Mouse (Mus musculus) liver, embryonic 11.5 days (tissue): ENCODE measurements around the gene Bcl11b. TPM values are rescaled to one million over a fixed set of nuclear protein-coding genes. Genes with fewer than 3 reads are reported as not detected.

Experiments used
- ATAC-seq: fragments of 200-750 bp; cut with Nextera tagmentation; replicated peaks from 2 replicates; pipeline ENCODE4 v1.8.0; 2017; ENCODE audit warnings: moderate number of reproducible peaks, mild to moderate bottlenecking, moderate TSS enrichment, moderate library complexity; ENCODE audit not compliant: low FRiP score
- DNase-seq: peaks from one replicate; pipeline ENCODE4 v3.0.0-alpha.2; 2017; ENCODE audit warnings: low spot score
- H3K27ac ChIP-seq: fragments of 300-500 bp; sonication (generic); 2 replicates; pipeline ENCODE4 v1.5.1; 2014; ENCODE audit warnings: mild to moderate bottlenecking, low read depth, low read length, control low read depth
- H3K27me3 ChIP-seq: fragments of 300-500 bp; sonication (generic); replicated peaks from 2 replicates; pipeline ENCODE4 v1.6.1; 2014; ENCODE audit warnings: low read length, mixed read lengths; ENCODE audit not compliant: control insufficient read depth, insufficient read depth
- H3K36me3 ChIP-seq: fragments of 300-500 bp; sonication (generic); 2 replicates; pipeline ENCODE4 v1.6.1; 2014; ENCODE audit warnings: mild to moderate bottlenecking, low read length, moderate library complexity, mixed read lengths; ENCODE audit not compliant: control insufficient read depth, insufficient read depth
- H3K4me1 ChIP-seq: fragments of 300-500 bp; sonication (generic); replicated peaks from 2 replicates; pipeline ENCODE4 v1.6.1; 2014; ENCODE audit warnings: low read length, mixed read lengths; ENCODE audit not compliant: control insufficient read depth, insufficient read depth
- H3K4me2 ChIP-seq: fragments of 300-500 bp; sonication (generic); 2 replicates; pipeline ENCODE4 v1.6.1; 2014; ENCODE audit warnings: mild to moderate bottlenecking, control low read depth, moderate library complexity
- H3K4me3 ChIP-seq: fragments of 300-500 bp; sonication (generic); 2 replicates; pipeline ENCODE4 v1.5.1; 2014; ENCODE audit warnings: low read depth, low read length, control low read depth
- H3K9ac ChIP-seq: fragments of 300-500 bp; sonication (generic); 2 replicates; pipeline ENCODE4 v1.6.1; 2014; ENCODE audit warnings: low read depth, low read length, control low read depth
- H3K9me3 ChIP-seq: fragments of 300-500 bp; sonication (generic); 2 replicates; pipeline ENCODE4 v1.6.1; 2016; ENCODE audit warnings: low read length, inconsistent platforms, mixed read lengths; ENCODE audit not compliant: control insufficient read depth
- WGBS: fragments of 180-500 bp; shearing (Covaris S2); extraction: QIAGEN DNeasy Blood & Tissue Kit; methylation state at CpG from one replicate; pipeline ENCODE4 v1.1.7; 2014; 5-methylcytosine and 5-hydroxymethylcytosine counted together
- polyA plus RNA-seq: library from polyadenylated mRNA; unstranded; fragments of >200 nt; fragmentation: Nextera tagmentation; extraction: Ambion mirVana; gene quantifications from 2 replicates; pipeline ENCODE4 v1.2.1, GENCODE M21; 2014

The Bcl11b gene
- polyA plus RNA-seq, 1 experiment from 2014 or later = 0.90 TPM

DNA sequence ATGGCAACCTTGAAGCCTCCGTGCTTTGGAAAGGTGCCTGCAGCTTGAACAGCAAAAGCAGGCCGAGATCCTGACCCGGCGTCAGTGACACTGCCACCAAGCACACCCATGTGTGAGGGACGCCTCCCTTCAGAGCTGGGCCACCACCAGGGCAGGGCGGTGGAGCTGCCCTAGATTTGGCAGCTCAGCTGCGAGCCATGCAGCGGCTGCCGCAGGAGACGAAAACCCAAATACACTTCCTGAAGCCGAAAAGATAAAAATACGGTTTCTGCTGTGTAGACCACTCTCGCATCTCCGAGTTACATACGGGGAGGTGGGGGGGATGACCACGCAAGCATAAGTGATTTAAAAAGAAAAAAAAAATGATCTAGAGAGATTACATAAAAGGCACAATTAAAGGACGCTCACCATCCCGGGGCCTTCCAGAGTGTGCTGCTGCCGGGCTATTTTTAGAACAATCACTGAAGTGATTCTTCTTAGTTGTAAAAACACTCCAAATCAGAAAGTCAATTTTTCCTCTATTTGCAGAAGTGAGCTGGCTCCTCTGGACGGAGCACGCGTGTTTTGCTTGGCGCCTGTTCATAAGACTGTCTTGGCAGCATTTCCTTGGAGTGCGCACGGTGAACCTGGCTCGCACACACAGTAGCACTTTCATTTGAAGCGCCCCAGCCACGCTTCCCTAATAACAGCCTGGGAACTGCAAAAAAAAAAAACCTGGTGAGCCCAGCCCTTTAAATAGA is 72.6 kb downstream of the Bcl11b start:
- DNase-seq = no peak
- H3K4me3 ChIP-seq = no peak overlapping the region
- no peaks in the 10 kb centered on the region for H3K4me1 ChIP-seq
- WGBS = 70% methylated on average over 28 of the region's 28 CpGs
- no peaks in the 10 kb centered on the region for H3K9me3 ChIP-seq
- H3K36me3 ChIP-seq = no peaks in the 10 kb centered on the region
- no peak overlapping the region for H3K9ac ChIP-seq
- no peaks in the 10 kb centered on the region for H3K27me3 ChIP-seq
- no peak for ATAC-seq
- H3K4me2 ChIP-seq = no peak overlapping the region
- H3K27ac ChIP-seq = no peak overlapping the region

GRCm38 (mm10) chr12:107928905-107929304 is 74.5 kb downstream of the Bcl11b start:
- Histone ChIP-seq H3K4me3 (no peak overlapping the region), H3K4me1 (no peaks in the 10 kb centered on the region), H3K27ac (no peak overlapping the region), H3K9me3 (no peaks in the 10 kb centered on the region), H3K27me3 (no peaks in the 10 kb centered on the region), H3K36me3 (no peaks in the 10 kb centered on the region), H3K9ac (no peak overlapping the region), H3K4me2 (no peak overlapping the region)
- 83% methylated on average over 7 of the region's 7 CpGs for WGBS
- ATAC-seq (no peak), DNase-seq (no peak)

- no peak overlapping the region for H3K4me2 ChIP-seq
- no peaks in the 10 kb centered on the region for H3K27me3 ChIP-seq
- H3K27ac ChIP-seq = no peak overlapping the region
- 77% methylated on average over 15 of the region's 15 CpGs for WGBS
- no peaks in the 10 kb centered on the region for H3K9me3 ChIP-seq
- H3K36me3 ChIP-seq = no peaks in the 10 kb centered on the region
- H3K9ac ChIP-seq = no peak overlapping the region
- no peak overlapping the region for H3K4me3 ChIP-seq
- ATAC-seq (no peak), DNase-seq (no peak)
- no peaks in the 10 kb centered on the region for H3K4me1 ChIP-seq
These were observed 74.9 kb downstream of the Bcl11b start for GRCm38 (mm10) chr12:107928464-107928901.

GRCm38 (mm10) chr12:107927961-107928431 is 75.4 kb downstream of the Bcl11b start:
- Histone ChIP-seq H3K36me3 (no peaks in the 10 kb centered on the region), H3K4me3 (no peak overlapping the region), H3K9me3 (no peaks in the 10 kb centered on the region), H3K9ac (no peak overlapping the region), H3K27me3 (no peaks in the 10 kb centered on the region), H3K4me2 (no peak overlapping the region), H3K4me1 (no peaks in the 10 kb centered on the region), H3K27ac (no peak overlapping the region)
- WGBS = 67% methylated on average over 10 of the region's 10 CpGs
- no peak for DNase-seq
- ATAC-seq = no peak

DNA sequence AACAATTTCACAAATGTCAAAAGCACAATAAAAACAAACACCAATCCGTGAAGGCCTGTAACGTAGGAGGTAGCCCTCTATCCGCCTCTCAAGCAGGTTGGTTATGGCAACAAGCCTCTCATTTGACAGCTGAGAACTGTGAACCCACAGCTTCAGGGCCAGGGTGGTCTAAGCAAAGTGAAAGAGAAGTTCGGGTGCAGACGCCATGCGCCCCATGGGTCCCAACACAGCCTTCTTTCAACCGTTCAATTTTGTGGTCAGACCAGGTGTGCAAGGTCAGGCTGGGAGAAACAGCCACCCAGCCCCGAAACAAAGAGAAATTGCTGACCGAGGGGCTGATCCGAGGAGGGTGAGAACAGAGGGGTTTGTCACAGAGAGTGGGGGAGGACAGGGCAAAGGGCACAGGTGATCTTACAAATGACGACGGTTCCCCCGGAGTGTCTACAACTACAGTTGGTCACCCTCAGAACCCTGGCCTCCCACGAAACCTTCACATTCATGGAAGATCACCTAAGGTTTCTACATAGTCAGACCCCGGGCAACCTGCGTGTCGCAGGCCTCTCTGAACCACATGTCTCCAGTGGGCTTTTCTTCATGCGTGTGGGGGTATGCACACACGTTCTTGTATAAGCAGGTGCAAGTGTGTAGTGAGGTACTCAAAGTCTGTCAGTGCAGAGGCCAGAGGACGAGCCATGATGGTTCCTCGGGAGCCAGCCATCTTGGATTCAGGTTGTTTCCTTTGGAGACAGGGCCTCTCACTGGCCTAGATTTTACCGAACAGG is 77.1 kb downstream of the Bcl11b start:
- no peaks in the 10 kb centered on the region for H3K4me1 ChIP-seq
- no peak overlapping the region for H3K9ac ChIP-seq
- H3K36me3 ChIP-seq = no peaks in the 10 kb centered on the region
- H3K27ac ChIP-seq = no peak overlapping the region
- ATAC-seq (no peak), DNase-seq (no peak)
- WGBS = 87% methylated on average over 22 of the region's 22 CpGs
- no peaks in the 10 kb centered on the region for H3K9me3 ChIP-seq
- no peaks in the 10 kb centered on the region for H3K27me3 ChIP-seq
- no peak overlapping the region for H3K4me3 ChIP-seq
- H3K4me2 ChIP-seq = no peak overlapping the region

DNA sequence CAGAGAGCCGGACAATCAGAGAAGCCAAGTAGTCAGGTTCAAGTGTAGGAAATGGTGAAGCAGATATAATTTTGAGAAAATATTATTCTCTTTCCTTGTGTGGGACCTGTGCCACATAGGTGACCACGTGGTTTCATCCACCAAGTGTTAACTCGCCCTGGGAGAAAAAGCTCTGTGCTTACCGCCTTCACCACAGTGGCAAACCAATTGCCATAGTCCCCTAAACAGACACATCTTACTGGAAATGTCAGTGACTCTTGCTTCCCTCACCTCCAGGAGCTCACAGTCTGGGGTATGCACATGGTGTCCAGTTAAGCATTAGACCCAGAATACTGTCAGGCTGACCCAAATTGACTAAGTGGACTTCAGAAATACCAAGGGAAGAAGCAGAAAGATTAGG is 78.7 kb downstream of the Bcl11b start:
- no peak overlapping the region for H3K4me2 ChIP-seq
- no peaks in the 10 kb centered on the region for H3K27me3 ChIP-seq
- DNase-seq = no peak
- H3K27ac ChIP-seq = no peak overlapping the region
- H3K9ac ChIP-seq = no peak overlapping the region
- WGBS = 84% methylated on average over 4 of the region's 4 CpGs
- no peaks in the 10 kb centered on the region for H3K4me1 ChIP-seq
- ATAC-seq = no peak
- H3K4me3 ChIP-seq = no peak overlapping the region
- H3K9me3 ChIP-seq = no peaks in the 10 kb centered on the region
- H3K36me3 ChIP-seq = no peaks in the 10 kb centered on the region

DNA sequence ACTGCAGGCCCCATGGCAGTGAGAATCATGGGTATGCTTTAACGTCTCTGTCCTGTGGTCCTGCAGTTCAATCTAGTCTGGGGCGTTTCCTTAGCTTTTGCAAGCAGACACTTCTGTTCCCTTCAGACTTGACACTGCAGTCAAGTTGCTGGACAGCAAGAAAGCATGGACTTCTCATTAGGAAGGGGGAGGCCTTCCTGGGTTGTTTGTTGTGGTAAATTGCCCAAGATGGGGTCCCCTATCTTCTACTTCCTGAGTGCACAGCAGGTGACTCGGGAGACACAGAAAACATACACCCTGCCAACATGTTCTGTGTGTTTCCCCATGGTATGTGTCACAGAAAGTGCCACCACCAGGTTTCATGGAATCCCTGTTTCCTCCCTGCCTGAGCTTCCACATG is 79.4 kb downstream of the Bcl11b start:
- 40% methylated on average over 3 of the region's 3 CpGs for WGBS
- Histone ChIP-seq H3K36me3 (no peaks in the 10 kb centered on the region), H3K4me2 (no peak overlapping the region), H3K27me3 (no peaks in the 10 kb centered on the region), H3K9me3 (no peaks in the 10 kb centered on the region), H3K4me1 (no peaks in the 10 kb centered on the region), H3K4me3 (no peak overlapping the region), H3K27ac (no peak overlapping the region), H3K9ac (no peak overlapping the region)
- ATAC-seq (no peak), DNase-seq (no peak)

DNA sequence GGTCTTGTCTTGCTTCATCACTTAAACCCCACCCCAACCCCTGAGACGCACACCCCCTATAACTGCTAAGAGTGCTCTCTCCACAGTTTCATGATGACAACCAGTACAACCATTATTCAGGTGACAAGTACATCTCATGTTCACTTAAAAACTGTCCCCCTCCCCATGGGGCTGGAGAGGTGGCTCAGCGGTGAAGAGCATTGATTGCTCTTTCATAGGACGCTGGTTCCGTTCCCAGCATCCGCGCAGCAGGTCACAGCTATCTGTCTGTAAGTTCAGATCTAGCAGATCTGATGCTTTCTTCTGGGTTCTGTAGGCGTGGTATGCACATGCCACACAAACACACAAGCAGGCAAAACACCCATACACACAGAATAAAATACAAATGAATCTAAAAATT is 81.2 kb downstream of the Bcl11b start:
- Histone ChIP-seq H3K27ac (no peak overlapping the region), H3K36me3 (no peaks in the 10 kb centered on the region), H3K4me1 (no peaks in the 10 kb centered on the region), H3K27me3 (no peaks in the 10 kb centered on the region), H3K9ac (no peak overlapping the region), H3K9me3 (no peaks in the 10 kb centered on the region), H3K4me2 (no peak overlapping the region), H3K4me3 (no peak overlapping the region)
- no peak for ATAC-seq
- 88% methylated on average over 7 of the region's 7 CpGs for WGBS
- no peak for DNase-seq
